Mouse (Mus musculus) layer of hippocampus, adult 9-10 months (tissue): ENCODE measurements at regions not wholly inside any gene's neighbourhood (a gene's known extent, or its start where the extent isn't known, plus 50 kb on each side); places are given as distances from the start of the nearest gene placed in this dataset.

Experiments used
- DNase-seq: peaks from one replicate; pipeline ENCODE4 v3.0.0; 2022; ENCODE audit warnings: low spot score

DNA sequence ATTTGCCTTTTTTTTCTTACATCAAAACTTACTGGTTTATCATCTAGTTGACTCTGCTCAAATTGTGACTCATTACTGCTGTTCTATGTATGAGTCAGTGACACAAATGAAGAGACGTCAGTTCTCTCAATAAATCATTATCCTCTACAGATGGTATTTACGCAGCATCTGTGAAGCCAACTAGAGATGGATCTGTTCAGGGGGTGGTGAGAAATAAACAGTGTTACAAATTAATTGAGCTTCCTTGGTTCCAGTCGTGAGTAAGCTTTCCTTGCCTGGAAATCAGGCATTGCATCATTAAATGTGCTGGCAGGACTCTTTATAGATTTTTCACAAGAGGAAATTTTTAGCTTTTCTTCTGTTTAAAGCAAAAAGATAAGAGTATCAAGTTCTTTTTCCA lies 544.5 kb downstream of the H2afb1 start:
- DNase-seq, result peak; percentile 57
